Mouse (Mus musculus): Measurements from ENCODE around the gene Cryba4. TPM values are rescaled to one million over a fixed set of nuclear protein-coding genes. Genes with fewer than 3 reads are reported as not detected.

Cryba4 gene
- polyA plus RNA-seq, 1 experiment from 2014 or later = 1.0 TPM

DNA sequence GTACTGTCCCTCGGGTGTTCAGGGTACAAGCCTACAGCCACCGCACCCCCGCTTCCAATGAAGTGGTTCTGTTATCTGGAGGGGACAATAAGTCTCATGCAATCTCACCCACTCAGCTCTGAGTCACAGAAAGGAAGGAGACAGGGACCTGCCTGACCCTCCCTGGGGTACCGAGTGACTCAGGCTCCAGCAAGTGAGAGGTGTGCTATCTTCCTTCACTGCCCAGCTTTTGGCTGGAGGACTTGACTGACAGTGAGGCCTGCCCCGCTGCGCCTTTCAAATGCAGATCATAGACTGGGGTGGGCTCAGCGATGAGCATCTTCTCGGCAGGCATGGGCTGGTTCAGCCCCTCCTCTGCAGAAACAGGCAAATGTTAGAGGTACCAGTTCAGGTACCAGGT, 42.8 kb upstream of the Cryba4 start:
- Histone ChIP-seq H3K9ac (ENCODE audit: low read depth, low read length) (no peak overlapping the region), H3K4me1 (ENCODE audit: control insufficient read depth, insufficient read depth, low read length) (peaks cover 6% of the 10 kb centered on the region), H3K27ac (ENCODE audit: low read length) (no peak overlapping the region), H3K9me3 (replicated peaks; ENCODE audit: control insufficient read depth, low read length, poor library complexity, severe bottlenecking) (no peaks in the 10 kb centered on the region), H3K27me3 (ENCODE audit: control insufficient read depth, insufficient read depth, low read depth, low read length) (no peaks in the 10 kb centered on the region), H3K36me3 (ENCODE audit: control insufficient read depth, insufficient read depth, low read length) (no peaks in the 10 kb centered on the region), H3K4me2 (ENCODE audit: low read length) (no peak overlapping the region), H3K4me3 (ENCODE audit: low read depth, low read length) (no peak overlapping the region)
- 30% methylated on average over 8 of the region's 8 CpGs for WGBS
- ATAC-seq = no peak

DNA sequence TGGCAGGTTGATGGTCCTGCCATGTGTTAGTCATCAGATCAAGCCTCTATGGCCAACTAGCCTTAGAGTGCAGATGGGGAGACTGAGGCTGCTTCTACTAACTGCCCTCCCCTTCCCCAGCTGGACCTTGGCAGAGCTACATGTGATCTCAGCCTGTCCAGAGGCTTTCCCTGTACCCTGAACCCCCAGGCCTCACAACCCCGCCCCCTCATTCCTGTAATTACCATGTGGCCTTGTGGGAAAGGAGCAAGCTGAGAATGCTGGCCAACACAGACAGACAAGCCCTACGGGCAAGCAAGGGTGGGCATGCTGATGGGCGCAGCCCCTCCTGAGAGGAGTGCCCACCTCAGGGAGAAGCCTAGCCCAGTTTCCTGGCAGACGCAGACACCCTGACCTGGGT, 42.4 kb upstream of the Cryba4 start:
- Histone ChIP-seq H3K27me3 (ENCODE audit: control insufficient read depth, insufficient read depth, low read depth, low read length) (no peaks in the 10 kb centered on the region), H3K9me3 (replicated peaks; ENCODE audit: control insufficient read depth, low read length, poor library complexity, severe bottlenecking) (no peaks in the 10 kb centered on the region), H3K36me3 (ENCODE audit: control insufficient read depth, insufficient read depth, low read length) (no peaks in the 10 kb centered on the region), H3K4me2 (ENCODE audit: low read length) (no peak overlapping the region), H3K27ac (ENCODE audit: low read length) (no peak overlapping the region), H3K4me3 (ENCODE audit: low read depth, low read length) (no peak overlapping the region), H3K4me1 (ENCODE audit: control insufficient read depth, insufficient read depth, low read length) (peaks cover 6% of the 10 kb centered on the region), H3K9ac (ENCODE audit: low read depth, low read length) (0 out of 2 replicates have a peak overlapping the region, but pooled peaks have one; percentile 25)
- no peak for ATAC-seq
- WGBS = 64% methylated on average over 4 of the region's 4 CpGs

DNA sequence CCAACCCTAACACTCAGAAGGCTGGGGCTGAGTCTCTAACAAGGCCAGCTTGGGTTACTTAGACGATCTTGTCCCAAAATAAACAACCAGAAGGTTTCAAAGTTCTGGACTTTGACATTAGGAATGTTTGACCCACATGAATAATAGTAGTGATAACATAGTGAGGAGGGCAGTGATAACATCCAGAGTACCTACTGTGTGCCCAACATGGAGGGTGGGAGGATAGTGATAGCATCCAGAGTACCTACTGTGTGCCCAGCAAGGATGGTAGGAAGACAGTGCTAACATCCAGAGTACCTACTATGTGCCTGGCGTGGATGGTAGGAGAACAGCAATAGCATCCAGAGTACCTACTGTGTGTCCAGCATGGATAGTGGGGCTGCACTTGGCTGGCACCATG, 41.5 kb upstream of the Cryba4 start:
- H3K4me2 ChIP-seq (ENCODE audit: low read length) = no peak overlapping the region

DNA sequence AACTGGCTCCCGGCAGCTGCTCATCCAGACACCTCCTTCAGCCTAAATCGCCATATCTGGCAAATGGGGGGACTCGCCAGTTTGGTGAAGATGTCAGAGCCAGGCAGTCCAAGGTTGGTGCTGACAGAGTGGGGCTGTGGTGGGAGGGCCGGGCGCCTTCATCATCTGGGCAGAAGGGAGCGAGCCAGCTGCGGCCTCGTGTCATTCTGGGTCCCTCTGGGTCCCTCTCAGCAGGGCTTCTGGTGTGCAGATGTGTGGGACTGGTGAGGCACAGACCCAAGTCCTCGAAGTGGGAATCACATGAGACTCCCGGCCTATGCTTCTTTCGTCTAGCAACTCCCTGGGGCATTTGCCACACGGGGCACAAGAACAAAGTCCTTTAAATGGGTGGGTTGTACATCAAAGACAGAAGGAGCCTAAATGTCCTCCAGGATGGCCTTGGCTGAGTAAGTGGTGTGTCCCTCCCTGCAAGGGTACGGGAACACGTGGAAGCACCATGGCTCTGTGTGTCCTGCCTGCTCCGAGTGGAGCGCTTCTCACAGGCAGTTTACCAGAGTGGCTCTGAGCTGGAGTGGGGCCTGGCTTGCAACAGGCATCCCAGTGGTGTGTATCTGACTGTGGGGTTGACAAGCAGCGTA, 40.1 kb upstream of the Cryba4 start:
- Histone ChIP-seq H3K27ac (ENCODE audit: low read length) (no peak overlapping the region), H3K4me3 (ENCODE audit: low read depth, low read length) (no peak overlapping the region), H3K36me3 (ENCODE audit: control insufficient read depth, insufficient read depth, low read length) (no peaks in the 10 kb centered on the region), H3K4me2 (ENCODE audit: low read length) (no peak overlapping the region), H3K4me1 (ENCODE audit: control insufficient read depth, insufficient read depth, low read length) (peaks cover 6% of the 10 kb centered on the region), H3K27me3 (ENCODE audit: control insufficient read depth, insufficient read depth, low read depth, low read length) (no peaks in the 10 kb centered on the region), H3K9ac (ENCODE audit: low read depth, low read length) (no peak overlapping the region), H3K9me3 (replicated peaks; ENCODE audit: control insufficient read depth, low read length, poor library complexity, severe bottlenecking) (no peaks in the 10 kb centered on the region)
- ATAC-seq = no peak
- 75% methylated on average over 17 of the region's 17 CpGs for WGBS

More for the DNA sequence above, 41.5 kb upstream of the Cryba4 start:
- no peak overlapping the region for H3K9ac ChIP-seq (ENCODE audit: low read depth, low read length)
- H3K27me3 ChIP-seq (ENCODE audit: control insufficient read depth, insufficient read depth, low read depth, low read length) = no peaks in the 10 kb centered on the region
- peaks cover 6% of the 10 kb centered on the region for H3K4me1 ChIP-seq (ENCODE audit: control insufficient read depth, insufficient read depth, low read length)
- no peak for ATAC-seq
- H3K36me3 ChIP-seq (ENCODE audit: control insufficient read depth, insufficient read depth, low read length) = no peaks in the 10 kb centered on the region
- no peaks in the 10 kb centered on the region for H3K9me3 ChIP-seq (replicated peaks; ENCODE audit: control insufficient read depth, low read length, poor library complexity, severe bottlenecking)
- H3K27ac ChIP-seq (ENCODE audit: low read length) = no peak overlapping the region
- WGBS = 89% methylated on average over 2 of the region's 2 CpGs
- H3K4me3 ChIP-seq (ENCODE audit: low read depth, low read length) = no peak overlapping the region

DNA sequence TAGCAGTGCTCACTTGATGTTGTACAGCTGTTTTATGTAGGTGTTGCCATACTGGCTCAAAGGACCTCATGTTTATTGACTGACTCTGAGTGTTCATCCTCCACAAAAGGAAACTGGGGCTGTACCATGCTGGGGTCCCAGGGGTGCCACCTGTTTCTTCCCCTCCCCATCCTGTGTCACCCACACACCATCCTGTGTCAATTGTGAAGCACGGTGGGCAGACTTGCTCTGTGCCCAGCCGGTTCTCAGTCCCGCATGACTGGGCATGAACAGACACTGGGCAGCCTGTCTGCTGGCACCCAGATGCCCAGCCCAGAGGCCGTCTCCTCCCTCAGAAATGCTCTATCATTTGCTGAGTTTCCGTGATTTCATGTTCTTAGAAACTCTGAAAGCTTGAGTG, 39.5 kb upstream of the Cryba4 start:
- WGBS = 76% methylated on average over 5 of the region's 5 CpGs
- ATAC-seq = no peak
- Histone ChIP-seq H3K9me3 (replicated peaks; ENCODE audit: control insufficient read depth, low read length, poor library complexity, severe bottlenecking) (no peaks in the 10 kb centered on the region), H3K4me1 (ENCODE audit: control insufficient read depth, insufficient read depth, low read length) (peaks cover 6% of the 10 kb centered on the region), H3K27ac (ENCODE audit: low read length) (no peak overlapping the region), H3K36me3 (ENCODE audit: control insufficient read depth, insufficient read depth, low read length) (no peaks in the 10 kb centered on the region), H3K4me3 (ENCODE audit: low read depth, low read length) (no peak overlapping the region), H3K4me2 (ENCODE audit: low read length) (no peak overlapping the region), H3K27me3 (ENCODE audit: control insufficient read depth, insufficient read depth, low read depth, low read length) (no peaks in the 10 kb centered on the region), H3K9ac (ENCODE audit: low read depth, low read length) (no peak overlapping the region)

DNA sequence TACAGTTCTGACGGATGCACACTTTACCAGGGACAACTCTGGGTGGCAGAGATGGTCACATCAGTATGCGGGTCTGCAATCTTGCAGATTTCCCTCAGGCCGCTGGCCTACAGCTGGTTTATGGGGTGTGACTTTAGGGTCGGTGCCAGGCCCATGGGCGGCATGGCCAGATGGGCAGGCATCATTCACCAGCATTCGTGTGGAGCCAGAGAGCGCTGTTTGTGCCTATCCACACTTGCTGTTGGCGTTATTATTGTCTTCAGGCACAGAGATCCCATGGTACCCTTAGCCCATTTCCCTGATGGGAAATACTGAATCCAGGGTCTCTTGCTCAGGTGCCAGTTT, 38.2 kb upstream of the Cryba4 start:
- H3K27me3 ChIP-seq (ENCODE audit: control insufficient read depth, insufficient read depth, low read depth, low read length) = no peaks in the 10 kb centered on the region
- H3K4me2 ChIP-seq (ENCODE audit: low read length) = no peak overlapping the region
- no peak overlapping the region for H3K27ac ChIP-seq (ENCODE audit: low read length)
- WGBS = 85% methylated on average over 8 of the region's 8 CpGs
- no peak for ATAC-seq
- no peaks in the 10 kb centered on the region for H3K9me3 ChIP-seq (replicated peaks; ENCODE audit: control insufficient read depth, low read length, poor library complexity, severe bottlenecking)
- H3K4me1 ChIP-seq (ENCODE audit: control insufficient read depth, insufficient read depth, low read length) = peaks cover 6% of the 10 kb centered on the region
- no peak overlapping the region for H3K4me3 ChIP-seq (ENCODE audit: low read depth, low read length)
- H3K36me3 ChIP-seq (ENCODE audit: control insufficient read depth, insufficient read depth, low read length) = no peaks in the 10 kb centered on the region
- no peak overlapping the region for H3K9ac ChIP-seq (ENCODE audit: low read depth, low read length)

DNA sequence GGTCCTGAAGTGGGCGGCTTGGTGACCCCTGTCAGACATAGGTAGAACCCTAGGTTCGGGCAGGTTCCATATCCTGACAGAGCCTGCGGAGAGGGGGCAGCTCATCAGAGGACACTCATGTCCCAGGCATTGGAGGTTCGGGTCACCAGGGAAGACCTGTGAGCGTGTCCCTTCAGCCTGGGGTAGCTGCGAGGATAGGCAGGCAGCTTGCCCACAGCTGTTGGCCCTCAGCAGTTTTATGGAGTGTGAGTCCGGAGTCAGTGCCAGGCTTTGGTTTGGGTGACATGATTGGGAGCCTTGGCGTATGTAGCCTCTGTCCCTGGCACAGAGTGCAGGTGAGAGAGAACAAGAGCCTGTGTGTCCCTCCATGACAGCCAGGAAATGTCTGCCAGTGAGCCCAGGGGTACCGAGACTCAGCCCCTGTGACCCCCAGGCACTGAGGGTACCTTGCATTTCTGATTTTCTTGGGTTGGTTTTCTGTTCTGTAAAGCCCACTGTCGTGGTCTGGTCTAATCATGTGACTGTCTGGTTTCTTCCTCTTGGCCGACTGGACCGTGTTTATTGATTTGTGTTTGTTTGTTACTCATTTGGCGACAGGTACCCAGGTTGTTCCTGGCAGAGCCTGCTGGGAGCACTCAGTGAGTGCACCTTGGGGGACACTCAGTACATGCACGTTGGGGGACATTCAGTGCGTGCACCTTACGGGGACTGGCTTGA, 37.7 kb upstream of the Cryba4 start:
- H3K4me2 ChIP-seq (ENCODE audit: low read length) = no peak overlapping the region

DNA sequence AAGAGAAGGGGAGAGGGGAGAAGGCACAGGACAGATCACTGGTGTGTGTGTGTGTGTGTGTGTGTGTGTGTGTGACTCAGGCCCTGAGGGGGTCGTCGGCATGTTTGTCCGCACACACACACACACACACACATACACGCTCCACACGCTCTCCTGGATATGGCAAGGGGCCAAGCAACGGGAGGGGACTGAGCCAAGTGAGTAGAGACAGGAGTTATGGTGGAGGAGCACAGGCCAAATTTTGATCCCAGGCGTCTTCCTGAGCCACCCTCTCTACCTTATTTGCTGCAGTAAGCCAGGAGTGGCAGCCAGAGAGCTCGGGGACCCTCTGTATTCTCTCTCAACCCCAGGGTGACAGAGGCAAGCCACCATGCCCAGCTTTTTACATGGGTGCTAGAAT, 36.9 kb upstream of the Cryba4 start:
- Histone ChIP-seq H3K4me1 (ENCODE audit: control insufficient read depth, insufficient read depth, low read length) (no peaks in the 10 kb centered on the region), H3K27me3 (ENCODE audit: control insufficient read depth, insufficient read depth, low read depth, low read length) (no peaks in the 10 kb centered on the region), H3K27ac (ENCODE audit: low read length) (no peak overlapping the region), H3K36me3 (ENCODE audit: control insufficient read depth, insufficient read depth, low read length) (no peaks in the 10 kb centered on the region), H3K4me3 (ENCODE audit: low read depth, low read length) (no peak overlapping the region), H3K9ac (ENCODE audit: low read depth, low read length) (no peak overlapping the region), H3K4me2 (ENCODE audit: low read length) (no peak overlapping the region), H3K9me3 (replicated peaks; ENCODE audit: control insufficient read depth, low read length, poor library complexity, severe bottlenecking) (no peaks in the 10 kb centered on the region)
- WGBS = 66% methylated on average over 8 of the region's 8 CpGs
- no peak for ATAC-seq

More for the DNA sequence above, 37.7 kb upstream of the Cryba4 start:
- Histone ChIP-seq H3K36me3 (ENCODE audit: control insufficient read depth, insufficient read depth, low read length) (no peaks in the 10 kb centered on the region), H3K27me3 (ENCODE audit: control insufficient read depth, insufficient read depth, low read depth, low read length) (no peaks in the 10 kb centered on the region), H3K4me3 (ENCODE audit: low read depth, low read length) (no peak overlapping the region), H3K9ac (ENCODE audit: low read depth, low read length) (no peak overlapping the region), H3K4me1 (ENCODE audit: control insufficient read depth, insufficient read depth, low read length) (peaks cover 3% of the 10 kb centered on the region; the same call in 1 of the 2 replicates), H3K27ac (ENCODE audit: low read length) (no peak overlapping the region), H3K9me3 (replicated peaks; ENCODE audit: control insufficient read depth, low read length, poor library complexity, severe bottlenecking) (no peaks in the 10 kb centered on the region)
- ATAC-seq = no peak
- 89% methylated on average over 16 of the region's 16 CpGs for WGBS

Data from midbrain, embryonic 16.5 days (tissue).